Mouse (Mus musculus) layer of hippocampus, postnatal 14 days (tissue): ENCODE data around the gene Capn11. TPM values are rescaled to one million over a fixed set of nuclear protein-coding genes. Genes with fewer than 3 reads are reported as not detected.

Experiments
- DNase-seq, 2 experiments: peaks; one replicate each; pipeline ENCODE4 v3.0.0; 2021 to 2022; ENCODE audit warnings: low spot score in 2 of 2, mixed read lengths in 1 of 2
- total RNA-seq, 2 experiments: library from RNA; stranded (reverse); gene quantifications; 2 replicates each; pipeline ENCODE4 v1.2.3; 2021

The Capn11 gene
- total RNA-seq, 2 experiments from 2014 or later: 0.14 to 0.25 TPM

DNA sequence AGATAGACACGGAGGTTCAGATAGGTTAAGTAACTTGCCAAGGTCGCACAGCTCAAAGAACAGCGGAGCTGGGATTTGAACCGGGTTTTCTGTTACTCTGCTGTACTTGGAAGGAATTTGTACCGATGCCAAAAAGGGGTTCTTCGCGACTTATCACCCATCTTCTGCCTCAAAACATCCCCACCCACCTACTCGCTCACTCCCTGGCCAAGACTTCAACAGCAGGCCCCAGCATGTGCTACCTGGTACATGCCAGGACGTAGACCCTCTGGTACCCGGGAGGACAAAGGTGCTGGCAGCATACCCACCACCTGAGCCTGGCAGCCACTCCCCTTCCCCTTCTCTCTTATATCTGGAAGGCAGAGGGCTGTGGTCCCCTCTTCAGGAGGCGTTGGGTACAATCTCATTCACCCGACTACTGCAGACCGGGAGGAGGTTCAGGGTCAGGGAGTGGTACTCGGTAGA lies 25.6 kb upstream of the Capn11 start:
- peak in 1 of 2 experiments; percentile 19 for DNase-seq

DNA sequence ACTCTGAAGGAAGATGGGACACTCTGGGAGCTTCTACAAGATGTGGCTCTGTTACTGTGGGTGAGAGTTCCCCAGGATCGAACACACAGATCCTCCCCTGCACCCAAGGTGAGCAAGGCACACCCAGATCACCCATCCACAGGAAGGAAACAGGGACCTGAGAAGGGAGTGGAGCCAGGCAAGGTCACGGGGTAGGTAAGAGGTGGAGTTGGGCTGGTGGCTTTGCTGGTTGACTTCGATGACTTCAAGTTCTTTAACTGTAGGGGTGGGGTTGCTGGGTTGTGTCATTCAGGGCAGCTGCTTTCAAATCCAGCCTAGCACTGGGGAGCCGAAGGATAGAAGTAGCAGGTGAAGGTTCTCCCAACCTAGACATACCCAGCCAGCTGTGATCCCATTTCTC lies 23.7 kb upstream of the Capn11 start:
- DNase-seq: no peak

GRCm38 (mm10) chr17:45681588-45681987 lies 22.5 kb upstream of the Capn11 start:
- no peak for DNase-seq

- peak; percentile 63 to 79 for DNase-seq
Observed at GRCm38 (mm10) chr17:45680391-45680980, 21.4 kb upstream of the Capn11 start.

- peak; percentile 40 to 45 for DNase-seq
Observed at GRCm38 (mm10) chr17:45678106-45678505, 19.0 kb upstream of the Capn11 start.

GRCm38 (mm10) chr17:45672598-45672997 lies 13.5 kb upstream of the Capn11 start:
- DNase-seq: no peak

DNA sequence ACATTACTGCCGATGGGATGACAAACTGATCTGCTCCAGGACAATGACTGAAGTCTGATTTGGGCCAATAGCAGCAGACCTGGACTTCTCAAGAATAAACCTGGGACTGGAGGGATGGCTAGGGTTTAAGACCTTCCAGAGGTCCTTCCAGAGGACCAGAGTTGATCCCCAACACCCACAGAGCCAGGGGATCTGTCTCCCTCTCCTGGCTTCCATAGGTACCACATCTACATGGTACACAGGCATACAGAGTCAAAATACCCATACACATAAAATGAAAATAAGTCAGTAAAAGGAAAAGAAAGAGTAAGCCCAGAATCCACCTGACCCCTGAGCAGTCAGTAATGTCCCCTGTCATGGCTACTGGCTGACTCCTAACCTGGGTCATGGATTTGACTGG lies 12.7 kb upstream of the Capn11 start:
- no peak for DNase-seq

GRCm38 (mm10) chr17:45667986-45668385 lies 8.9 kb upstream of the Capn11 start:
- no peak for DNase-seq

GRCm38 (mm10) chr17:45667481-45667880 lies 8.4 kb upstream of the Capn11 start:
- DNase-seq: no peak

DNA sequence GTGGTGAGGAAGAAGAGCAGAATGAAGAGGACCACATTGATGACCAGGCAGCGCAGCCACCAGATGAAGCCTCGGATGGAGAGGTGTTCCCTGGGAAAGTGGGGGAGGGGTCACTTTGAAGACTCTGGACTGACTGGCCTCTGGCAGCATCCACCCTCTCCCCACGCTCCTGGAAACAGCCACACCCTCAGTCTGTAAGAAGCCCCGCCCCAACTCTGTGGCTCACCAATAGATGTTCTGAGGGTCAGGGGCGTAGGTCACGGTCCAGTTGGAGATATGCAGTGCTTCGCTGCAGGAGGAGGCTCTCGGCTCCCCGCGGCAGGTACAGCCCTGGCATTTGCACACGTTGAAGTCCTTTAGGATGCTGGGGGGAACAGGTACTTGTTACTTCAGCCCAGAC lies 7.0 kb upstream of the Capn11 start:
- no peak for DNase-seq

DNA sequence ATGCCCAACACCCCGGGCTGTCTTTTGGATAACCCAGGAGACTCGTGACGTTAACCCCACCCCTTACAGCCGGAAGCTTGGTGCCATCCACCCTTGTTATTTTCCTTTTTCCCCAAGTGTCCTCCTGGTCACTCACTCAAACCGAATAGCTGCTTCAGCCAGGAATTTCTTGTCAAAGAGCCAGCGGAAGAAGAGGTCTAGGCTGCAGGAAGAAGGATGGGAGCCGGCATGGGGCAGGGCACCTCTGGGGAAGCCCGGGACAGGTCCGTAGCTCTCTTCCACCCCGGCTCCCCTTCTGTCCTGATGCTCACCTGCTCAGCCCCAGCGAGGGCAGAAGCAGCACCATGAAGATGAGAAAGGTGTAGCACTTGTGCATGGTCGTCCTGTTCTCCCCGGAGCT lies 5.5 kb upstream of the Capn11 start:
- DNase-seq: no peak

DNA sequence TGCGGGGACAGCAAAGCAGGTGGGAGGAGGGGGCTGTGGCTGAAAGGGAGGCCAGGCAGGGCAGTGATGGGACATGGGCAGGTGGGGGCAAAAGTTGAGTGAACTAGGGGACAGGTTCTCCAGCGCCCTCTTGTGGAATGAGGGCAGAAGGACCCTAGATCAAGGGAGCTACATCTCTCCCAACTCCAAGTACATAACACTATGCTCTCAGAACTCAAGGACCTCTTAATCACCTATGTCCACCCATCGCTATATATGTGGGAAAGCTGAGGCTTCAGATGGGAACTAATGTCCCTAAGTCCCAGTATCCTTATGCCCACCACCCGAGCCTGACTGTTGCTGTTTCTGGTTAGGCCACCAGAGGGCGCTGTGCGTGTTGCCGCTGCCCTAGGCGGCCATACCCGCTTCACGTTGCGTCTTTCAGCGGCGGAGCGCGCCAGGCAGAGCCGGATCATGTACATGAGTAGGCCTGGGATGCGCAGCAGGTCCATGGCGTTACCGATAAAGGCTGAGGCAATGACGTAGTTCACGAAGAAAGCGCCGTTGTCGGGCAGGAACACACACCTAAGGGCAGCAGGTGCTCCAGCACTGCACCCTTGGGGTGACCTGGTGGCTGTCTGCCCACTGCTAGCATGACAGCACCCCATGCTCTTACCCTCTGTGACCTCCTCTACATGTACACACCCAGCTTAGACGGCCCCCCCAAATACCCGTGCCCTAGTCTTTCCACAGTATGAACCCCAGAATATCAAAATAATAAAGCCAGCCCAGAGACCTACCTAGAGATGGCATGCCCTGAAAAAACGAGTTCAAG lies 4.2 kb upstream of the Capn11 start:
- peak; percentile 85 for DNase-seq

DNA sequence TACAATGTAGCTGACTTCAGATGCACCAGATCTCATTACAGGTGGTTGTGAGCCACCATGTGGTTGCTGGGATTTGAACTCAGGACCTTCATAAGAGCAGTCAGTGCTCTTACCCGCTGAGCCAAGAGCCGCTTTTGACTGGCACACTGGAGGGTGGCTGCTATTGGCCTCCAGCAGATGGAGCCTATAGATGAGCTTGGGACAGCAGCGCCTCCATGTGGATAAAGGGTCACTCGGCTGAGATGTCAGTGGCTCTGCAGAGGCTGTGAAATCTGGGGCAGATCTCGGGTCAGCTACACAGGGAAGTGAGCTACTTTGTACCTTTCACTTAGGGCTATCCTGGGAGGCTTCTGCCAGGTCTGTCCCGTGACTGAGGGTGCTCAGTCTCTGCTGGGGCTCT lies 3.3 kb downstream of the Capn11 start:
- DNase-seq: no peak

DNA sequence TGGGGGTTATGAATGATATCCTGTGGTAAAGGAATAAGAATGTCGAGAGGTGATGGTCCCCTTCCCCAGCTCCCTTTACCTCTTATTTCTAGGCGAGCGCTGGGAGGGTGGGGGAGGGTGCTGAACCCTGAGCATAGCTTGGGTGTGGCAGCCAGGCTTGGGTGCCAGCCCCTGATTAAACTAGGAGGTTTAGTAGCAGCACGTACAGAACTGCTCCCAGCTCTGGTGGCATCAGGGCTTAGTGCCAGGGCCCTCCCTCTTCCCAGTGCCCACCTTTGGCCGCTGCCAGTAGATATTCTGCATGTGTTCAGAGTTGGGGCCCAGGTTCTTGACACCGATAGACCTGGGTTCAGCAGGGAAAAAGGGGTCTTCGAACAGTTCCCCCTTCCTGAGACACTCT lies 5.9 kb downstream of the Capn11 start:
- no peak for DNase-seq

- no peak for DNase-seq
Observed at GRCm38 (mm10) chr17:45644185-45644584, 14.9 kb downstream of the Capn11 start.

GRCm38 (mm10) chr17:45642701-45643100 lies 16.4 kb downstream of the Capn11 start:
- DNase-seq: peak; percentile 64 to 78

GRCm38 (mm10) chr17:45641981-45642380 lies 17.1 kb downstream of the Capn11 start:
- no peak for DNase-seq

GRCm38 (mm10) chr17:45638596-45639295 lies 20.4 kb downstream of the Capn11 start:
- no peak for DNase-seq

DNA sequence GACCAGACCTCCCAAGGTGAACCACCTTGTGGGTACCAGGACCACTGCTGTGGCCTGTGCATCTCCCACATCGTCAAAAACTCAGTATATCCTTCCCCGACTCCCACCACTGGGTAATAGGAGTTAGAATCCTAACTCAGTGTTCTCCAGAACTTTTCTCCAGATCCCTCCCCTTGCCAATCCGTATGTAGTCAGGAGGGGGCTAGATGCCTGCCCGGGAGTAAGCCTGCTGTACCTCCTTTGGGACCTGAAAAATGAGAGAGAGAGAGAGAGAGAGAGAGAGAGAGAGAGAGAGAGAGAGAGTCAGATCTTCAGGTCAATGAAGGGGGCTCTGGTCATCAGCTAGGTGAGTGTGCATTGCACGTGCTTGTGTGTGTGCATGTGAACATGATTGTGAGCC lies 25.1 kb downstream of the Capn11 start:
- DNase-seq: no peak

- DNase-seq: no peak
Observed at GRCm38 (mm10) chr17:45631940-45632339, 27.2 kb downstream of the Capn11 start.

GRCm38 (mm10) chr17:45630992-45631391 lies 28.1 kb downstream of the Capn11 start:
- no peak for DNase-seq
